Mouse (Mus musculus): ENCODE results near the gene Gm15091. TPM values are rescaled to one million over a fixed set of nuclear protein-coding genes. Genes with fewer than 3 reads are reported as not detected.
"Not testable (repeated sequence)": the region's sequence is repeated elsewhere in the genome, so short reads cannot be mapped to it uniquely, and the experiment has no call there.

Gene Gm15091
- total RNA-seq (2021) = not detected
- long read RNA-seq, experiment 1 = 0 reads
- long read RNA-seq, experiment 2 = 0 reads

GRCm38 (mm10) chrX:149941355-149941754 is at the start of gene Gm15091:
Gm15091 (plus strand) TSS chrX:149941655.
- intact Hi-C loops (cut with DNase I); DNase-seq (ENCODE audit: low spot score in 2 of 2): not testable (repeated sequence)

Other genes with a start within 250 kb of the Gm15091 start
- gene Gm15097, start 157.2 kb upstream of the Gm15091 start, total RNA-seq (2021) = not detected

Measured in left cerebral cortex, postnatal 14 days (tissue).